Mouse (Mus musculus): Measurements from ENCODE around the gene Pdcd1lg2. TPM values are rescaled to one million over a fixed set of nuclear protein-coding genes. Genes with fewer than 3 reads are reported as not detected.

Pdcd1lg2 gene
- polyA plus RNA-seq, 1 experiment from 2014 or later: 0.09 TPM

- Histone ChIP-seq H3K4me3 (ENCODE audit: low read length) (no peak overlapping the region), H3K4me2 (ENCODE audit: low read length) (no peak overlapping the region; the same call in 1 of the 2 replicates), H3K27me3 (replicated peaks; ENCODE audit: control insufficient read depth, insufficient read depth, low read length) (no peaks in the 10 kb centered on the region), H3K36me3 (ENCODE audit: control insufficient read depth, insufficient read depth, low read length) (no peaks in the 10 kb centered on the region), H3K4me1 (ENCODE audit: control insufficient read depth, insufficient read depth, low read depth, low read length) (peaks cover 4% of the 10 kb centered on the region), H3K27ac (ENCODE audit: low read depth, low read length) (no peak overlapping the region), H3K9ac (ENCODE audit: low read depth, low read length) (no peak overlapping the region), H3K9me3 (ENCODE audit: control insufficient read depth, low read length) (no peaks in the 10 kb centered on the region)
- no peak for ATAC-seq
- 93% methylated on average over 2 of the region's 2 CpGs for WGBS
These were observed 42.7 kb upstream of the Pdcd1lg2 start for GRCm38 (mm10) chr19:29368041-29368440.

GRCm38 (mm10) chr19:29368671-29369309 lies 41.9 kb upstream of the Pdcd1lg2 start:
- H3K4me1 ChIP-seq (ENCODE audit: control insufficient read depth, insufficient read depth, low read depth, low read length): peaks cover 4% of the 10 kb centered on the region

GRCm38 (mm10) chr19:29370112-29370511 lies 40.6 kb upstream of the Pdcd1lg2 start:
- Histone ChIP-seq H3K9me3 (ENCODE audit: control insufficient read depth, low read length) (no peaks in the 10 kb centered on the region), H3K27ac (ENCODE audit: low read depth, low read length) (no peak overlapping the region), H3K9ac (ENCODE audit: low read depth, low read length) (no peak overlapping the region), H3K36me3 (ENCODE audit: control insufficient read depth, insufficient read depth, low read length) (no peaks in the 10 kb centered on the region), H3K4me1 (ENCODE audit: control insufficient read depth, insufficient read depth, low read depth, low read length) (peaks cover 4% of the 10 kb centered on the region), H3K27me3 (replicated peaks; ENCODE audit: control insufficient read depth, insufficient read depth, low read length) (no peaks in the 10 kb centered on the region), H3K4me3 (ENCODE audit: low read length) (no peak overlapping the region), H3K4me2 (ENCODE audit: low read length) (no peak overlapping the region)
- WGBS: 78% methylated on average over 12 of the region's 12 CpGs
- no peak for ATAC-seq

More at GRCm38 (mm10) chr19:29368671-29369309, 41.9 kb upstream of the Pdcd1lg2 start:
- Histone ChIP-seq H3K9ac (ENCODE audit: low read depth, low read length) (no peak overlapping the region), H3K36me3 (ENCODE audit: control insufficient read depth, insufficient read depth, low read length) (no peaks in the 10 kb centered on the region), H3K4me2 (ENCODE audit: low read length) (no peak overlapping the region), H3K4me3 (ENCODE audit: low read length) (no peak overlapping the region), H3K27me3 (replicated peaks; ENCODE audit: control insufficient read depth, insufficient read depth, low read length) (no peaks in the 10 kb centered on the region), H3K9me3 (ENCODE audit: control insufficient read depth, low read length) (no peaks in the 10 kb centered on the region), H3K27ac (ENCODE audit: low read depth, low read length) (no peak overlapping the region)
- no peak for ATAC-seq
- WGBS: 85% methylated on average over 3 of the region's 3 CpGs

- ATAC-seq: no peak
- H3K9ac ChIP-seq (ENCODE audit: low read depth, low read length): no peak overlapping the region
- H3K27ac ChIP-seq (ENCODE audit: low read depth, low read length): no peak overlapping the region
- H3K9me3 ChIP-seq (ENCODE audit: control insufficient read depth, low read length): no peaks in the 10 kb centered on the region
- 92% methylated on average over 7 of the region's 7 CpGs for WGBS
- peaks cover 4% of the 10 kb centered on the region for H3K4me1 ChIP-seq (ENCODE audit: control insufficient read depth, insufficient read depth, low read depth, low read length)
- no peak overlapping the region for H3K4me3 ChIP-seq (ENCODE audit: low read length)
- H3K27me3 ChIP-seq (replicated peaks; ENCODE audit: control insufficient read depth, insufficient read depth, low read length): no peaks in the 10 kb centered on the region
- no peak overlapping the region for H3K4me2 ChIP-seq (ENCODE audit: low read length)
- no peaks in the 10 kb centered on the region for H3K36me3 ChIP-seq (ENCODE audit: control insufficient read depth, insufficient read depth, low read length)
These were observed 40.0 kb upstream of the Pdcd1lg2 start for GRCm38 (mm10) chr19:29370545-29371283.

GRCm38 (mm10) chr19:29371284-29372081 lies 39.2 kb upstream of the Pdcd1lg2 start:
- no peaks in the 10 kb centered on the region for H3K9me3 ChIP-seq (ENCODE audit: control insufficient read depth, low read length)
- H3K9ac ChIP-seq (ENCODE audit: low read depth, low read length): no peak overlapping the region
- no peak overlapping the region for H3K4me3 ChIP-seq (ENCODE audit: low read length)
- WGBS: 83% methylated on average over 18 of the region's 18 CpGs
- H3K4me2 ChIP-seq (ENCODE audit: low read length): no peak overlapping the region
- no peak overlapping the region for H3K27ac ChIP-seq (ENCODE audit: low read depth, low read length)
- H3K27me3 ChIP-seq (replicated peaks; ENCODE audit: control insufficient read depth, insufficient read depth, low read length): no peaks in the 10 kb centered on the region
- H3K36me3 ChIP-seq (ENCODE audit: control insufficient read depth, insufficient read depth, low read length): no peaks in the 10 kb centered on the region
- peaks cover 4% of the 10 kb centered on the region for H3K4me1 ChIP-seq (ENCODE audit: control insufficient read depth, insufficient read depth, low read depth, low read length)
- ATAC-seq: no peak

GRCm38 (mm10) chr19:29372138-29372537 lies 38.6 kb upstream of the Pdcd1lg2 start:
- peaks cover 4% of the 10 kb centered on the region for H3K4me1 ChIP-seq (ENCODE audit: control insufficient read depth, insufficient read depth, low read depth, low read length)
- no peak for ATAC-seq
- H3K9me3 ChIP-seq (ENCODE audit: control insufficient read depth, low read length): no peaks in the 10 kb centered on the region
- H3K9ac ChIP-seq (ENCODE audit: low read depth, low read length): no peak overlapping the region
- H3K36me3 ChIP-seq (ENCODE audit: control insufficient read depth, insufficient read depth, low read length): no peaks in the 10 kb centered on the region
- no peaks in the 10 kb centered on the region for H3K27me3 ChIP-seq (replicated peaks; ENCODE audit: control insufficient read depth, insufficient read depth, low read length)
- no peak overlapping the region for H3K4me2 ChIP-seq (ENCODE audit: low read length)
- 75% methylated on average over 4 of the region's 4 CpGs for WGBS
- no peak overlapping the region for H3K4me3 ChIP-seq (ENCODE audit: low read length)
- H3K27ac ChIP-seq (ENCODE audit: low read depth, low read length): no peak overlapping the region

- no peaks in the 10 kb centered on the region for H3K27me3 ChIP-seq (replicated peaks; ENCODE audit: control insufficient read depth, insufficient read depth, low read length)
- no peaks in the 10 kb centered on the region for H3K9me3 ChIP-seq (ENCODE audit: control insufficient read depth, low read length)
- no peak overlapping the region for H3K27ac ChIP-seq (ENCODE audit: low read depth, low read length)
- 95% methylated on average over 3 of the region's 3 CpGs for WGBS
- no peak for ATAC-seq
- peaks cover under 1% of the 10 kb centered on the region for H3K4me1 ChIP-seq (ENCODE audit: control insufficient read depth, insufficient read depth, low read depth, low read length)
- no peak overlapping the region for H3K9ac ChIP-seq (ENCODE audit: low read depth, low read length)
- H3K36me3 ChIP-seq (ENCODE audit: control insufficient read depth, insufficient read depth, low read length): no peaks in the 10 kb centered on the region
- no peak overlapping the region for H3K4me2 ChIP-seq (ENCODE audit: low read length)
- H3K4me3 ChIP-seq (ENCODE audit: low read length): no peak overlapping the region
These were observed 38.1 kb upstream of the Pdcd1lg2 start for GRCm38 (mm10) chr19:29372621-29373020.

- Histone ChIP-seq H3K4me2 (ENCODE audit: low read length) (peak overlapping the region; percentile 48), H3K4me3 (ENCODE audit: low read length) (peak overlapping the region; percentile 3; the same call in 1 of the 2 replicates), H3K9ac (ENCODE audit: low read depth, low read length) (peak overlapping the region; percentile 41; the same call in 1 of the 2 replicates), H3K9me3 (ENCODE audit: control insufficient read depth, low read length) (no peaks in the 10 kb centered on the region), H3K4me1 (ENCODE audit: control insufficient read depth, insufficient read depth, low read depth, low read length) (no peaks in the 10 kb centered on the region), H3K27me3 (replicated peaks; ENCODE audit: control insufficient read depth, insufficient read depth, low read length) (no peaks in the 10 kb centered on the region), H3K36me3 (ENCODE audit: control insufficient read depth, insufficient read depth, low read length) (no peaks in the 10 kb centered on the region), H3K27ac (ENCODE audit: low read depth, low read length) (no peak overlapping the region)
- ATAC-seq: no peak
- 38% methylated on average over 11 of the region's 11 CpGs for WGBS
These were observed 37.3 kb upstream of the Pdcd1lg2 start for GRCm38 (mm10) chr19:29373438-29373837.

GRCm38 (mm10) chr19:29374947-29375346 lies 35.8 kb upstream of the Pdcd1lg2 start:
- Histone ChIP-seq H3K9me3 (ENCODE audit: control insufficient read depth, low read length) (no peaks in the 10 kb centered on the region), H3K9ac (ENCODE audit: low read depth, low read length) (no peak overlapping the region), H3K27me3 (replicated peaks; ENCODE audit: control insufficient read depth, insufficient read depth, low read length) (no peaks in the 10 kb centered on the region), H3K36me3 (ENCODE audit: control insufficient read depth, insufficient read depth, low read length) (no peaks in the 10 kb centered on the region), H3K4me1 (ENCODE audit: control insufficient read depth, insufficient read depth, low read depth, low read length) (no peaks in the 10 kb centered on the region), H3K27ac (ENCODE audit: low read depth, low read length) (no peak overlapping the region), H3K4me2 (ENCODE audit: low read length) (no peak overlapping the region), H3K4me3 (ENCODE audit: low read length) (no peak overlapping the region)
- no peak for ATAC-seq
- 92% methylated on average over 9 of the region's 9 CpGs for WGBS
